Mouse (Mus musculus): Measurements from ENCODE around the gene Oip5.
A peak's percentile ranks its signal among the peaks of the same experiment; 100 is the strongest.
"Not testable (repeated sequence)": the region's sequence is repeated elsewhere in the genome, so short reads cannot be mapped to it uniquely, and the experiment has no call there.

Gene Oip5

GRCm38 (mm10) chr2:119618199-119618982, at the start of gene Oip5, which contains the start of gene Nusap1:
Gene Oip5, minus strand, starts transcription at chr2:119618469.
Gene Nusap1, plus strand, starts transcription at chr2:119618298.
- peak; percentile 96 for DNase-seq

- not testable (repeated sequence) for DNase-seq
Measured at GRCm38 (mm10) chr2:119665744-119666143, 47.5 kb upstream of the Oip5 start.

DNA sequence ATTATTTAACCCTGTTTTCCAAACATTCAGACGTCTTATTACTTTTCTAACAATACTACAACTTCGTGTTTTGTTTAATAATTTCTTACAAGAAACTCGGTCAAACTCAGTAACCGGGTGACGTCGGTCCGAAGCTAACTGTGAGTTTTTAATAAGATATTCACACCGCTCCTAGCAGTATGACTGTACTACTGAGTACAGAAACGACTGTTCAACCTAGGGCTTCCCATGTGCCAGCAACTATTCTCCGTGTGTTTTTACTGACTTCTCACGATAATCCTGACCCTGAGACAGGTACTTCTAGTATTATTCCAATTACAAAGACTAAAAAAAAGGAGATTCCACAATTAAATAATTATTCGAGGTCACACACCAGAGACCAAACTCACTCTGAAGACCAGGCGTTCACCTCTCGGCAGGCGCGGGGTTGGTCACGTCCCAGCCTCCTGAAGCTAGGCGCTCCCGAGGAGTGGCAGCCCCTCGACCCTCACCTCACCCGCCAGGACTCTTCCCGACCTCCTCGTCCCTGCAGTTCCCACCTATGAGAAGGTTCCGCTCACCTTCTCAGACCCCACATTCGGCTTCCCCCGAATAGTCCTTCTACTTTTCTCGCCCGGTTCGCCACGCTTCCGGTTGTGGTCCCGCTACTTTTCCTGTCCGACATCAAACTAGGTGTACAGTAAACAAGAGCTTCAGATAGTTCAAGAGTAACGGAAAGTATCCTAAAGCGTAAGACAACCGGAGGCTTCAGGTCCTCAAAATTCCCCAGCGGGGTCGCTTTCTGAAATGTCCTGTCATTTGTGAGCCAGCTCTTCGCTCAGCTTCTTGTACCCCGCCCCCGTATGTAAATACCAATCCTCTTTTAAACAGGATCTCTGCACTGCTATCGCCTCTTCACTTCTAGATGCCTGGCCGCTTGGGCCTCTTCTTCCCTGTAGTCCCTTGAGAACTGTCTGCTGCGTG, 44.2 kb upstream of the Oip5 start, which contains the start of gene Ndufaf1:
TSS of gene Ndufaf1 (minus strand) at position 608 of the 963 bp plus-strand sequence.
- peak; percentile 86 to 89 for DNase-seq

GRCm38 (mm10) chr2:119644254-119644653, 26.0 kb upstream of the Oip5 start:
- no peak for DNase-seq

DNA sequence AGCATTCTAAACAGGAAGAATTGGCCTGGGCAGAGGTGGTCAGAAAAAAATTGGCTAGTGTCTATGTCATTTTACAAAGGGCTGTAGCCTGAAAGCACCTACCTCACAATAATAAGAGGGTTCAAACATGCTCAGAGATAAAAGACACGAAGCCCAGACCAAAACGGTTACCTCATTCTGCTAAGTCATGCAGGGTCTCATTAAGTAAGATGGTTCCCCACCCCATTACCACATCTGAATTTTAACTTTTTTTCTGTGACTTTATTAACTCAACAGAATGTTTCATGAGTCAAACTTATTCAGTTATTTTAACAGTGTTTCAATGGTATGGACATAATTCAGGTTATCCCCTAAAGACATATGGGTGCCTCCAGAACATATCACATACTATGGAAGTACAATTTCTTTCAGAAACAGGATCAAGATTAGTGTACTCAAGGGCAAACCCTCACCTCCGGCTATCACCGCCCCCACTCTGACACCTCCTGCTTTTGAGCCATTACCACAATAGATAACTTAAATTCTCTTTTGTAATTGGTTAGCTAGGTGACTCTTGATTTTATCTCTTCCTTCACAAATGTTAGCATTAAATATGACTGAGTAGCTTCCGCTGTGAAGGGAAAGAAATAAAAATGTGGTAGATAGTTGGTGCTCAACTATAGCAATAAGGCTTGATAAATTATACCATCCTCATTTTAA, 23.1 kb upstream of the Oip5 start:
- no peak for DNase-seq

GRCm38 (mm10) chr2:119636781-119637180, 18.5 kb upstream of the Oip5 start:
- peak in 1 of 2 experiments; percentile 6 for DNase-seq

GRCm38 (mm10) chr2:119621302-119621701, 3.0 kb upstream of the Oip5 start:
- DNase-seq: no peak

DNA sequence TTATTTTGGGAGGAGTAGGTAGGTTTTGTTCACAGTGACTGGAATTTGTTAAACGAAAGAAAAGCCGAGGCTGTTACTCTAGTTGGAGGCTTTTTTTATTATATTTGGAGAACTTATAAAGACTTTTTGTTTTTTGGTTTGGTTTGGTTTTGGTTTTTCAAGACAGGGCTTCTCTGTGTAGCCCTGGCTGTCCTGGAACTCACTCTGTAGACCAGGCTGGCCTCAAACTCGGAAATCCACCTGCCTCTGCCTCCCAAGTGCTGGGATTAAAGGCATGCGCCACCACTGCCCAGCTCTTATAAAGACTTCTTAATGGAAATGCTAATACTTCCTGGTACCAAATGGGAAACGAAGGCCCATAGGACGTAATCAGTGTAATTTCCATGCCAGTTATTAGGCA, 733 bp upstream of the Oip5 start:
- DNase-seq: not testable (repeated sequence)

DNA sequence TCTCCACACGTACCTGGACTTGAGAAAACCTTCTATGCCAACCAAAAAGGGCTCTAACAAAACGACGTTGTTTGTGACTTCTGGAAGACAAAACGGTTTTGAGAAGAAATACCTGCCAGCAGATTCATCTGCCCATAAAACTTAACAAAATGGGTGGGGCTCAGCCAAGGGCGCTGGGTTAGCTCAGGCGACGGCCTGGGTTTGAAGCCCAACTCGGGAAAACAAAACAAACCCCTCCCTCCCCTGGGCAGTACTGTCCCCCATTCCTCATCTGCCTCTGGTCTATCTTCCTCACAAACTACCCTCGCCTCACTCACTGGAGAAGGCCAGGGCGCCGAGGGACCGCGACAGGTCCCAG, 449 bp downstream of the Oip5 start:
- no peak for DNase-seq

DNA sequence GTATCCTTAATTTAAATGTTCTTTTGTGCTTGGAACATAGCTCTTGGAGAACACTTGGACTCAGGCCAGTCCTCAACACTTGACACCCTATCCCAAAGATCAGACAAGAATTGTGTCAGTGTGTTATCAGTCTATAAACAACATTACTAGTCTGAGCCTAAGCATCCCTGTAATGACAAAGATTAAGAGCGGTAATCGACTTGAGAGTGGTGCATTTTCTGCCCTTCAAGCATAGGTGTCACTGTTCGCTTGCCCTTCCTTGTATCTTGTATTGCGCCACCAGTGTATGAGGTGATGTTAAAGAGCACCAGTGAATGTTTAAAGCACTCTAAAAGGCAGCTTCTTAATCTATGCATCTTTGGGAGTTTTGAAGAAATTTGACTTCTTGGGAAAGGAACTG, 11.2 kb downstream of the Oip5 start:
- DNase-seq: no peak

DNA sequence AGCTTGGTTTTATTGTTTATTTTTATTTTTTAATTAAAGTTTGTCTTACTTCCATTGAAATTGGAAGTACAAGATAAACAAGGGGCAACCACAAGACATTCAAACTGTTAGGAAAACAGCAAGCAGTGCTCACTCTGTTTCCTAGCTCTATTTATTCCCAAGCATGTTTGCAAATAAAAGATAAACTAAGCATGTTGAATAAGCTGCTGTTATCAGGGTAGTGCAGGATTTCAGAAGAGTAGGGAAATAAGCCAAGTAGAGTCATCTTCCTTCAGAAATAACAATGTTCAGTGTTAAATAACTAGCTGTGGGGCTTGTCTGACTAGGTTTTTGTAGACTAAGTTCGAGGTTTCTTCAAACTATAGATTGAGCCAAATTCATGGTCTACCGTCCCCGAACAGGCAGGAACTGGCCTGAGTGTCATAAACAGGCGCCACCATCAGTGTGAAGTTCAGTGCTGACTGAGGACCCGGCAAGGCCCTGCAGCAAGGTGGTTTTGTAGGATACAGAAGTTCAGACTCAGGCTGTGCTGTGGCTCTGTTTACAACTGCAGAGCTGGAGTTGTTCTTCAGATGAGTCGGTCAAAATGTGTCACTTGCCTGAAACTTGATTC, 12.8 kb downstream of the Oip5 start:
- DNase-seq: no peak

- no peak for DNase-seq
Measured at GRCm38 (mm10) chr2:119603909-119604308, 14.4 kb downstream of the Oip5 start.

DNA sequence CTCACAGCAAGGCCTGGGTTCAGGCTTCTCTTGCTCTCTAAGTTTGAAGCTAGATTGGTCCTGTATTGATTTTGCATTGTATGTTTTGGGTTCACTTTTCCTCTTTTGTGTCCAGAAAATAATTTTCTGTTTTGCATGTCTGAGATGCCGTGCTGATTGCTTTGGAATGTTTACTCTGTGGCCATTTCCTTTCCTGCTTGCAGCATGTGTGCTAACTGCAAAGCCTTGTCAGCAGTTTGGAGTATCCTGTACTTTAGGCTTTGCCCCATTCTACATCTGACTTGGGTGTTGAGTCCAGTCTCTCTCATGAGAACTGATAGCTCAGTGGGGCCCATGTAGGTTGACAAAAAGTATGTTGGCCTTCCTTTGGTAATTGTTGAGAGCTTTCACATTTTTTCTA, 15.8 kb downstream of the Oip5 start:
- DNase-seq: no peak

DNA sequence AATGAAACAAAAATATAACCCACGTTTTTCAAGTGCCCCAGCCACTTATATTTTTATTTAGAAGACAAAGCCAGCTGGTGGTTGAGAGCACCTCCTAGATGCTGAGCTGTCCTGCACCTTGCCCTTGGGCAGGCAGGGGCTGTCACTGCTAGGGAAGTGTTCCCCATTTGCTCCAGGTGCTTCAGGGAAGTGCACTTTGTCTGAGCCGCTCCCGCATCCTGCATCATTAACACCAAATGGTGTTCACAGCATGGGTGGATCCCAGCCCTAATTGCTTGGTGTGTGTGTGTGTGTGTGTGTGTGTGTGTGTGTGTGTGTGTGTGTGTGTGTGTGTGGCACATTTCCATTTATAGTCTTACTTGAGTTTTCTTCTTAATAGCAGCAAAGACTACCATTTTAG, 16.7 kb downstream of the Oip5 start:
- peak; percentile 10 to 20 for DNase-seq

- no peak for DNase-seq
Measured at GRCm38 (mm10) chr2:119601027-119601426, 17.2 kb downstream of the Oip5 start.

DNA sequence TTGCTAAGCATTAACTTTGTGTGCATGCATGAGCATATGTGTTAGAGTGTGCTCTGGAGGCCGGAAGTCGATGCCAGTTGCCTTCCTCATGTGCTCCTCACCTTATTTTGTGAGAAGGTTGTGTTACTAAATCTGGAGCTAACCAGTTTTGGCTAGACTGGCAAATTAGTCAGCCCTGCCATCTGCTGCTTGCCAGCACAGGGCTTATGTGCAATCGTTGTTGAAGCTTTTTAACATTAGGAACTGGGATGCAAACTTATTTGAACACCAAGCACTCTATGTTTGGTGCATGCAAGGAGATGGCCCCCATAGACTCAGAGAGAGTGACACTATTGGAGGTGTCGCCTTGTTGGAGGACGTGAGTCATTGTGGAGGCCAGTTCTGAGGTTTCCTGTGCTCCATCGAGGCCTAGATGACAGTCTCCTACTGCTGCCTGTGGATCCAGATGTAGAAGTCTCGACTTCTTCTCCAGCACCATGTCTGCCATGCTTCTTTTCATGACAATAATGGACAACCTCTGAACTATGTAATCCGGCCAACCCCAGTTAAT, 21.4 kb downstream of the Oip5 start:
- peak in 1 of 2 experiments; percentile 5 for DNase-seq

DNA sequence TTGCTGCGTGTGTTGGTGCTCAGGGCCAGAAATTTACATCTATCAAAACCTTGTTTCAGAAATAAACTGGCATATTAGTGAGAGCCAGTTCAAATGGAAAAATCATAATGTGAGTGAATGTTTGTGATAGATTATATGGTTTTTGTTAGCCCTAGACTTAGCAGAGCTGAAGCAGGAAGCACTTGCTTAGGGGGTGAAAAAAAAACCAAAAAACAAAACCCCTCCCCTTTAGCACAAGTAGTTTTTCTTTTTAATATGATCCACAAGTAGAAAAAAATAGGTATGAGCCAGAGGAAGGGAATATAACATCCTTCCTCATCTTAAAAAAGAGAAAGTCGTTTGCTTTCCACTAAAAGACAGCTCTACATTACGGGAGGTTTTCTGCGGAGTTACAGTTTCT, 23.0 kb downstream of the Oip5 start:
- DNase-seq: no peak

GRCm38 (mm10) chr2:119594113-119594981, 23.9 kb downstream of the Oip5 start:
- peak; percentile 99 to 100 for DNase-seq

DNA sequence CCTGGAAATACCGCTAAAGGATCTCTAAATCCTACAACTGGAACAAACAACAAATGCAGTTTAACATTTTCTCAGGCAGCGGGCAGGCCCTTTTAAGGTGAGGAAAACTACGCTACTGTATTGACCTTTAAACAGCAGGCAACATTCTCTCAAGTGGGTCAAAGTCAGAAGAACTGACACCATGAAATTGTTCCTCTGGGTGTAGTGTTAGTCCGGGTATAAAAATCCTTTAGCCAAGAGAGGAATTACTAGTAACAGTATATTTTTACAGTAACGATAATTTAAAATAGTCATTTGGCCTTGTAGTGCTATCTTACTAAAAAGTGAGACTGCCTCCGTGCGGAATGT, 24.5 kb downstream of the Oip5 start:
- peak in 1 of 2 experiments; percentile 4 for DNase-seq

- DNase-seq: peak; percentile 17 to 19
Measured at GRCm38 (mm10) chr2:119591247-119591646, 27.0 kb downstream of the Oip5 start.

GRCm38 (mm10) chr2:119587383-119587782, 30.9 kb downstream of the Oip5 start:
- peak; percentile 59 to 65 for DNase-seq
